Mouse (Mus musculus) liver, embryonic 13.5 days (tissue): ENCODE results near the gene Hip1r. TPM values are rescaled to one million over a fixed set of nuclear protein-coding genes. Genes with fewer than 3 reads are reported as not detected.

Experiments used
- ATAC-seq: fragments of 200-750 bp; cut with Nextera tagmentation; 2 replicates; pipeline ENCODE4 v1.8.0; 2017; ENCODE audit warnings: low read depth, mild to moderate bottlenecking, moderate number of reproducible peaks, moderate library complexity
- DNase-seq: peaks from one replicate; pipeline ENCODE4 v3.0.0; 2022
- H3K27ac ChIP-seq: fragments of 300-500 bp; sonication (generic); 2 replicates; pipeline ENCODE4 v1.5.1; 2015; ENCODE audit warnings: moderate library complexity, mild to moderate bottlenecking, inconsistent platforms
- H3K27me3 ChIP-seq: fragments of 300-500 bp; sonication (generic); 2 replicates; pipeline ENCODE4 v1.6.1; 2015; ENCODE audit warnings: mild to moderate bottlenecking, inconsistent platforms
- H3K36me3 ChIP-seq: fragments of 300-500 bp; sonication (generic); 2 replicates; pipeline ENCODE4 v1.6.1; 2015; ENCODE audit warnings: mild to moderate bottlenecking, inconsistent platforms
- H3K4me1 ChIP-seq: fragments of 300-500 bp; sonication (generic); replicated peaks from 2 replicates; pipeline ENCODE4 v1.6.1; 2015; ENCODE audit warnings: inconsistent platforms
- H3K4me2 ChIP-seq: fragments of 300-500 bp; sonication (generic); 2 replicates; pipeline ENCODE4 v1.6.1; 2015; ENCODE audit warnings: inconsistent platforms, mild to moderate bottlenecking, moderate library complexity
- H3K4me3 ChIP-seq: fragments of 300-500 bp; sonication (generic); replicated peaks from 2 replicates; pipeline ENCODE4 v1.5.1; 2015; ENCODE audit warnings: mild to moderate bottlenecking, inconsistent platforms
- H3K9ac ChIP-seq: fragments of 300-500 bp; sonication (generic); 2 replicates; pipeline ENCODE4 v1.6.1; 2015; ENCODE audit warnings: mild to moderate bottlenecking, inconsistent platforms
- H3K9me3 ChIP-seq: fragments of 300-500 bp; sonication (generic); replicated peaks from 2 replicates; pipeline ENCODE4 v1.6.1; 2016; ENCODE audit warnings: inconsistent platforms
- WGBS: fragments of 180-500 bp; shearing (Covaris S2); methylation state at CpG from one replicate; pipeline ENCODE4 v1.1.7; 2015; ENCODE audit not compliant: insufficient replicate concordance; 5-methylcytosine and 5-hydroxymethylcytosine counted together
- polyA plus RNA-seq: library from polyadenylated mRNA; unstranded; fragments of >200 nt; fragmentation: Nextera tagmentation; extraction: Ambion mirVana; gene quantifications from 2 replicates; pipeline ENCODE4 v1.2.1, GENCODE M21; 2015

Hip1r gene
- 11.3 and 12.9 TPM in 2 replicates for polyA plus RNA-seq

DNA sequence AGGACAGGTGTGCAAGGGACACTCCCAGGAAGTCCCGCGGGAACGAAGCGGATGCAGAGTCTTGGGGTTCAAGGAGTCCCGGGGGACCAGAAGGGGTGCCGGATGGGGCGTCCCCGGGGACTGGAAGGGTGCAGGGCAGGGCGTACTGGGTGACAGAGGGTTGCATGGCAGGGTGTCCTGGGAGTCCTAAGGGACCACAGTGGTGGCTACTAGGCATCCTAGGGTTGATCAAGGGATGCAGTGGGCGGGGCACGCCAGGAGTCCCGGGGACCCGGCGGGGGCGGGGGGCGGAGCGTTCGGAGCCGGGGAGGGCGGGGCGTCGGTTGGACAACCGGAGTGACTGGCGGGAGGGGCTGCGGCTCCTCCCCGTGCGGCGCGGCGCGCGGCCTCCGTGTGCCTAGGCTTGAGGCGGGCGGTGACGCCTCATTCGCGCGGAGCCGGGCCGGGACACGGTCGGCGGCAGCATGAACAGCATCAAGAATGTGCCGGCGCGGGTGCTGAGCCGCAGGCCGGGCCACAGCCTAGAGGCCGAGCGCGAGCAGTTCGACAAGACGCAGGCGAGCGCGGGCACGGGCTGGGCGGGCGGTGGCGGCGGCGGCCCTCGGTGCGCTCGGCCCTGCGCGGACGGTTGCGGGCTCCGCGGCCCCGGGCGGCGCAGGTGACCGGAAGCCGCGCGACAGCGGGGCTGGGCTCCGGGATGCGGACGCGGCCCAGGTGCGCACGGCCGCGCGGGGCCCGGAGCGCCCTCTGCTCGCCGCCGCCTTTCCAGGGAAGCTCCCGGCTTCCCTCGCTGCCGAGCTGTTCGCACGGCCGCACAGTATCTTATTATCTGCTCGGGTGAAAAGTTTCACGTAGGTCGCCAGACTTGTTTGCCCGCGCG, at the start of gene Hip1r:
Gene Hip1r, plus strand, starts transcription at position 330 of the 880 bp plus-strand sequence.
- ATAC-seq = peak; percentile 87
- Histone ChIP-seq H3K36me3 (no peaks in the 10 kb centered on the region), H3K27me3 (peaks cover 52% of the 10 kb centered on the region)

DNA sequence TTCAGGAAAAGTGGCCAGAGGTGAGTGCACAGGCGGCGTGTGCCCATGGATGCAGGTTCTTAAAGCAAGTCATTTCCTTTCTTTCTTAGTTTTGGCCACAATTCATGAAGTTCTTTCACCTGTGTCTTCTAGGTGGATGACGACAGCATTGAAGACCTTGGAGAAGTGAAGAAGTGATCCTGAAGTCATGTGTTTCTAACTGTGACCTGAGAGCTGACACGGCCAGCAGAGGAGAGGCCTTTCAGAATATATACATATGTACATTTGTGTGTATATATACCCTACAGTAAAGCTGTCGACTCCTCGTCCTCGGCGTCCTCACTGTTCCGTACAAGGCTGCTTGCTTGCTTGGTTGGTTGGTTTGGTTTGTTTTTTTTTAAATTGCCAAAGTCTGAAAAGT, 46.3 kb upstream of the Hip1r start, which contains the start of gene Gm43518:
Gene Gm43518, plus strand, starts transcription at position 301 of the 400 bp plus-strand sequence.
- 86% methylated on average over 9 of the region's 9 CpGs for WGBS
- DNase-seq = no peak
- H3K4me1 ChIP-seq = peaks cover 19% of the 10 kb centered on the region
- ATAC-seq = no peak
- H3K27ac ChIP-seq = no peak within 1 kb of the TSS
- no peak within 1 kb of the TSS for H3K4me3 ChIP-seq
- no peak within 1 kb of the TSS for H3K4me2 ChIP-seq
- H3K9ac ChIP-seq = no peak within 1 kb of the TSS
- H3K27me3 ChIP-seq = no peaks in the 10 kb centered on the region
- no peaks in the 10 kb centered on the region for H3K9me3 ChIP-seq
- peaks cover 76% of the 10 kb centered on the region for H3K36me3 ChIP-seq

More for the DNA sequence above, at the start of gene Hip1r:
- Histone ChIP-seq H3K27ac (peak within 1 kb of the TSS; percentile 81), H3K9ac (peak within 1 kb of the TSS; percentile 81), H3K9me3 (no peaks in the 10 kb centered on the region), H3K4me1 (peaks cover 46% of the 10 kb centered on the region), H3K4me2 (peak within 1 kb of the TSS; percentile 97), H3K4me3 (peak within 1 kb of the TSS; percentile 75)
- WGBS = 2% methylated on average over 86 of the region's 106 CpGs
- peak; percentile 73 for DNase-seq

DNA sequence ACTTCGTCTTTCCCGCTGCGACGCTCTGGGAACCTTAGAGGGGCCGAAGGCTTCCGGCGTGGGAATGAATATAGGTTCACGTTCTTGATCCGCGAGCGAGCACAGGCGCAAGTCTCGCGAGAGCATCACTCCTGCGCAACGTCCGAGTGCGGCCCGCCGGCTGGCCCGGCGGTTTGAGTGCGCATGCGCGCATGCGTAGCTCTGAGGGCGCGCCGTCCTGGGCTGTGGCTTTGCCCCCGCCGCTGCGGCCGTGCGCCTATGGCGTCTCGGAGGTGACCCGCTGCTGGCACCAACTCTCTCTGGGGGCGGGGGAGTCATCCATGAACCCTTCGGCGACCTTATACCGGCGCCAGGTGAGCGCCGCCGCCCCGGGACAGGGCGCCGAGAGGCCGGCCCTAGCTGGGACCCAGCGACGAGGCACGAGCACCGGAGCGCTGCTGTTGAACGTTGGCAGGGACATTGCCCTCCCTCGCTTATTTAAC, 42.9 kb upstream of the Hip1r start, which contains the start of gene Ccdc62:
Gene Ccdc62, plus strand, starts transcription at position 172 of the 482 bp plus-strand sequence.
- H3K4me2 ChIP-seq = peak within 1 kb of the TSS; percentile 85
- H3K9me3 ChIP-seq = no peaks in the 10 kb centered on the region
- under 1% methylated on average over 55 of the region's 56 CpGs for WGBS
- peak within 1 kb of the TSS; percentile 87 for H3K27ac ChIP-seq
- DNase-seq (peak; percentile 89), ATAC-seq (peak; percentile 94)
- H3K9ac ChIP-seq = peak within 1 kb of the TSS; percentile 93
- no peaks in the 10 kb centered on the region for H3K27me3 ChIP-seq
- peaks cover 40% of the 10 kb centered on the region for H3K4me1 ChIP-seq
- peak within 1 kb of the TSS; percentile 82 for H3K4me3 ChIP-seq
- peaks cover 42% of the 10 kb centered on the region for H3K36me3 ChIP-seq

DNA sequence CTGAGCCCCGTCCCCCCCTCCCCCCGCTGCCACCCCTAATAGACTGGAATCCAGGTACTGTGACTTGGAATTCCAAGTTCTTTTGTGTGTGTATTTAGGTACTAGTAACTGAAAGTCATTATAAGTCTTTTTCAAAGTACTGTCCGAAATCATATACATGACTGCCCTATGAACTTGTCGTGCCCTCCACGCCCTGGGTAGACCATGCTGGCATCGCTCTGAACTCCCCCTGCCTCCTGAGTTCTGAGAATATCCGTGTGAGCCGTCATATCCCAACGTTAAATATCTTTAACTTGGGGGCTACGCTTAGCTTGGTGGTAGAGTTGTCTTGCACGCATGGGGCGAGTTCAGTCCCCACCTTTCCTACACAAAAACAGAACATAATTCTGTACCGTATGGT, 42.3 kb upstream of the Hip1r start:
- DNase-seq = no peak
- Histone ChIP-seq H3K27me3 (no peaks in the 10 kb centered on the region), H3K4me2 (peak overlapping the region; percentile 85), H3K36me3 (peaks cover 36% of the 10 kb centered on the region), H3K4me3 (peak overlapping the region; percentile 82), H3K27ac (peak overlapping the region; percentile 87), H3K9ac (peak overlapping the region; percentile 93), H3K4me1 (peaks cover 46% of the 10 kb centered on the region), H3K9me3 (no peaks in the 10 kb centered on the region)
- WGBS = 42% methylated on average over 13 of the region's 13 CpGs
- ATAC-seq = no peak

DNA sequence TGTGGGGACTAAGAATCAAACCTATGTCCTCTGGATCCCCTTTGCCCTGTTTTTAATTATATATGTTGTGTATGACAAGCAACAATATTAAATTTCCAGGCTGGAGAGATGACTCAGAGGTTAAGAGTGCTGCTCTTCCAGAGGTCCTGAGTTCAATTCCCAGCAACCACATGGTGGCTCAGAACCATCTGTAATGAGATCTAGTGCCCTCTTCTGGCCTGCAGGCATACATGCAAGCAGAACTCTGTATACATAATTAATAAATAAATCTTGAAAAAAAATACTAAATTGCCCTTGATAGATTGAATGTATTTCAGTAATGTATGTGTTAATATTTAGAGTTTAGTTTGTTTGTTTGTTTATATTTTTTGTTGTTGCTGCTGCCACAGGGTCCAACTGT, 40.5 kb upstream of the Hip1r start:
- Histone ChIP-seq H3K9ac (no peak overlapping the region), H3K27me3 (no peaks in the 10 kb centered on the region), H3K9me3 (no peaks in the 10 kb centered on the region), H3K4me2 (no peak overlapping the region), H3K36me3 (peaks cover 21% of the 10 kb centered on the region), H3K27ac (no peak overlapping the region), H3K4me3 (no peak overlapping the region), H3K4me1 (peaks cover 48% of the 10 kb centered on the region)
- ATAC-seq (no peak), DNase-seq (no peak)

DNA sequence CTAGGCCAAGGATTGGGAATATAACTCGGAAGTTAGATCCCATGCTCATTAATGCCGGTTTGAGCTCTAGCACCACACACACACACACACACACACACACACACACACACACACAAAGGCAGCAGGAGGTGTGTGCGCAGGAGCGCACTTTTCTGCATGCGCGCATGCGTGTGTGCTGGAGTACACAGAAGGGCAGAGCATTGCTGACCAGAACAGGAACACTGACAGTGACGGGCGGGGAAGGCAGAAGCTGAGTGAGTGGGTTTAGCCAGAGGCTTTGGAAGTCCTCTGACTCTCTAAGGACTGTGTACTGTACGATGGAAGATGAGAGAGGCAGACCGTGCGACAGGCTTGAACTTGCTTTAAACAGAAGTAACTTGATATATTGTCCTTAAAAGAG, 39.9 kb upstream of the Hip1r start:
- Histone ChIP-seq H3K4me1 (peaks cover 48% of the 10 kb centered on the region), H3K4me2 (peak overlapping the region; percentile 68), H3K9ac (peak overlapping the region; percentile 67), H3K9me3 (no peaks in the 10 kb centered on the region), H3K27me3 (no peaks in the 10 kb centered on the region), H3K4me3 (peak overlapping the region; percentile 51), H3K27ac (peak overlapping the region; percentile 87), H3K36me3 (peaks cover 15% of the 10 kb centered on the region; the same call in 1 of the 2 replicates)
- 48% methylated on average over 12 of the region's 12 CpGs for WGBS
- peak; percentile 27 for ATAC-seq
- DNase-seq = peak; percentile 44

DNA sequence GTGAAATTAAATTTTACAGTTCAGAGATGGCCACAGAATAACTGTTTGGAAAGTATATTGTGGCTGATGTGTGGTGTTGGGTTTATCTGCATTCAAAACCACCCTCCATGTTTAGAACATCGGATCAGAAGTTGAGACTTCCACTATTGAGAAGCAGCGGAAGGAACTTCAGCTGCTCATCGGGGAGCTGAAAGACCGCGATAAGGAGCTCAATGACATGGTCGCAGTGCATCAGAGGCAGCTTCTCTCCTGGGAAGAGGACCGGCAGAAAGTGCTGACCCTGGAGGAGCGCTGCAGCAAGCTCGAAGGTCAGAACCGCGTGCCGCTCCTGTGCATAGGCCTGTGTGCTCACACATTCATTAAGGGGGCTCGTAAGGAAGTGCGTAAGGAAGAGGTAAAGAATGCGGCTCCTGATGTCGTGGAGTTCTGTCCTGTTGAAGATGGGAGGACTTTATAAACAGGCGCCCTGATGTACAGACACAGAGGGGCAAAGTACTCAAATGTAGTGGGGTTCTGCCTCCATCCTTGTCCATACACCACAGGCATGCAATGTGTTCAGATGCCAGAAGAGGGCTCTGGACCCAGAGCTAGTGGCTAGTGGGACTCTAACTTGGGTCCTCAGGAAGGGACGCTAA, 39.4 kb upstream of the Hip1r start:
- Histone ChIP-seq H3K36me3 (peaks cover 10% of the 10 kb centered on the region; the same call in 1 of the 2 replicates), H3K27me3 (no peaks in the 10 kb centered on the region), H3K4me1 (peaks cover 48% of the 10 kb centered on the region), H3K4me2 (peak overlapping the region; percentile 68), H3K4me3 (peak overlapping the region; percentile 51), H3K9ac (peak overlapping the region; percentile 67), H3K9me3 (no peaks in the 10 kb centered on the region), H3K27ac (peak overlapping the region; percentile 87)
- DNase-seq = peak; percentile 53
- peak; percentile 57 for ATAC-seq
- 25% methylated on average over 18 of the region's 18 CpGs for WGBS

DNA sequence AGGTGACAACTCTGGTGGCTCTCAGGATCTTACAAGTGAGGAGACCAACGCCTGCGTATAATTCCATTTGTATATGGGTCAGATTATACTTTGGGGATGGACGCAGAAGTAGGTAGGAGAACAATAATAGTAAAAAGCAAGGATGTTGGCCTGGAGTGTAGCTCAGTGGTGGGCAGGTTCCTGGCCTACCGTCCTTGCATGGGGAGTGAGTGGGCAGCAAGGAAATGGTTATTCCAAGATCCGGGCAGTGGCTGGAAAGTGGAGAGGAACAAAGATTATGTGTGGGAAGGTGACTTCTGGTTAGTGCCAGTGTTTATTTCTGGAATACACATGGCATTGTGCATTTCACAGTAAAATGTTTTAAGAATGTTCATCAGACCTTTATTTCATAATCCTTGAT, 37.5 kb upstream of the Hip1r start:
- Histone ChIP-seq H3K27ac (no peak overlapping the region), H3K4me3 (no peak overlapping the region), H3K36me3 (peaks cover 3% of the 10 kb centered on the region; the same call in 1 of the 2 replicates), H3K27me3 (no peaks in the 10 kb centered on the region), H3K9me3 (no peaks in the 10 kb centered on the region), H3K4me2 (peak overlapping the region; percentile 68; the same call in 1 of the 2 replicates), H3K4me1 (peaks cover 40% of the 10 kb centered on the region), H3K9ac (no peak overlapping the region)
- ATAC-seq (no peak), DNase-seq (no peak)
- WGBS = 80% methylated on average over 5 of the region's 5 CpGs

DNA sequence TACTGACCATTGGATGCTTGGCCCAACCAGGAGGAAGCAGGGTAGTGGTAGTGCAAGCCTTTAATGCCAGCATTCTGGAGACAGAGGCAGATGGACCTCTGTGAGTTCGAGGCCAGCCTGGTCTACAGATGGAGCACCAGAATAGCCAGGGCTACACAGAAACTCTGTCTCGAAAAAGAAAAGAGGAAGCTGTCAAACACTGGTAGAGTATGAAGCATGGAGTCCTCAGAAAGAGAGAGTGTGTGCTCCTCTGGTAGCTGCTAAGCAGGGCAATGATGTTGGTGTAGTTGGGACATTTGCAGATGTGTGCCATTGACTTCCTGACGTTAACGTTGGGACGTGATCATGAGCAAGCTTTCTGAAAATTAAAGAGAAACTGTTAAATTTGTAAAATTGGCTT, 34.9 kb upstream of the Hip1r start:
- Histone ChIP-seq H3K27ac (no peak overlapping the region), H3K36me3 (peaks cover 3% of the 10 kb centered on the region; the same call in 1 of the 2 replicates), H3K4me3 (no peak overlapping the region), H3K9me3 (no peaks in the 10 kb centered on the region), H3K4me2 (no peak overlapping the region), H3K27me3 (no peaks in the 10 kb centered on the region), H3K4me1 (peaks cover 25% of the 10 kb centered on the region), H3K9ac (no peak overlapping the region)
- ATAC-seq (no peak), DNase-seq (no peak)
- 53% methylated on average over 5 of the region's 5 CpGs for WGBS

DNA sequence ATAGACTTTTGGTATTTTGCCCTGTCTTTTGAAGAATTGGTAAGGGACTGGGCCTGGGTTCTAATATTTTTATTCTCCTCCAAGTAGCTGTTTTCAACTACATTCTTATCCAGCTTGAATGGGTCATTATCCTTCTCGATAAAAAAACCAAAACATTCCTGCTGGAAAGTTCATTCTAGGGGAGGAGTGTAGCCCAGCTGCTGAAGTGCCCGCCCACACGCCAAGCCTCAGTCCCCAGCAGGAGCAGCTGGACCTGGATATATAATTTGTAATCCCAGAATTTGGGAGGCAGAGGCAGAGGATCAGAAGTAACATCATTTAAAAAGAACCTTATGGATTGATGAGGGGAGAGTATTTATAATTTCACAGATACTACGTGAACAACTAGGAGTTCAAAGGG, 26.9 kb upstream of the Hip1r start:
- no peak for DNase-seq

DNA sequence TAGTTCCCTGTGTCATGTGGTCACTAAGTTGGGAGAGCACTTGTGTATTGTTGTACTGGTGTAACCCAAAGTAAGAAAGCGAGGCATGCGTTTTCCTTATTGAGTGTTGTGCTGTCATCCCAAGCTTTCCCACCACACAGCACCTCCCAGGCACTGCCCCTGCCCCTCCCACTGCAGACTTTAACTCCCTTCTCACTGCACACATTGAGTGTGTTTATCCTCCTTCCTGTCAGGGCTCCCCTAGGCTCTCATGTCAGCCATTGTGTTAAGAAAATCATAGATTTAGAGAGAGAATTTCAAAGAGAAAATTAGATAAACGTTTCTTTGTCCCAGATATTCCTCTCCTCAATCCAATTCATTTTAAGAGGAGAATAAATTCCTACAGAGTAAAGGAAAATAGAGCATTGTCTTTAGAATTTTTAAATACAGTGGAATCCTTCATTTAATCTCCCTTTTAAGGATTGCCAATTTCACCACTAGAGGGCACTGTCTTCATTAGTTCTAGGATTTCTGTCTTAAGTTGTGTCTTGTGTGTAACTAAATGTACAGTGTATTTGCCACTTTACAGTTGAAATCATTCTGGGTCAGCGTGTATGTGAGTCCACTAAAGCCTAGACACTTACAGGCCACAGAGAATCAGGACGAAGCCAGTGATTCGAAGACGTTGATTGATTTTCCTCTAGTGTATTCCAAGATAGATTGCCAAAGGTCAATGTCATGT, 26.2 kb upstream of the Hip1r start:
- no peak overlapping the region for H3K27ac ChIP-seq
- WGBS = 48% methylated on average over 7 of the region's 7 CpGs
- H3K27me3 ChIP-seq = no peaks in the 10 kb centered on the region
- no peaks in the 10 kb centered on the region for H3K9me3 ChIP-seq
- no peak overlapping the region for H3K4me2 ChIP-seq
- H3K9ac ChIP-seq = no peak overlapping the region
- H3K4me3 ChIP-seq = no peak overlapping the region
- no peaks in the 10 kb centered on the region for H3K4me1 ChIP-seq
- DNase-seq = no peak
- ATAC-seq = no peak
- H3K36me3 ChIP-seq = no peaks in the 10 kb centered on the region

More for the DNA sequence above, 26.9 kb upstream of the Hip1r start:
- no peaks in the 10 kb centered on the region for H3K9me3 ChIP-seq
- no peak for ATAC-seq
- H3K36me3 ChIP-seq = no peaks in the 10 kb centered on the region
- H3K27me3 ChIP-seq = no peaks in the 10 kb centered on the region
- WGBS = 78% methylated on average over 4 of the region's 4 CpGs
- no peak overlapping the region for H3K27ac ChIP-seq
- H3K4me2 ChIP-seq = no peak overlapping the region
- no peak overlapping the region for H3K4me3 ChIP-seq
- H3K9ac ChIP-seq = no peak overlapping the region
- no peaks in the 10 kb centered on the region for H3K4me1 ChIP-seq
